Mouse (Mus musculus): ENCODE results near the gene Glis3. TPM values are rescaled to one million over a fixed set of nuclear protein-coding genes. Genes with fewer than 3 reads are reported as not detected.

Glis3 gene
- total and polyA plus RNA-seq, 3 experiments, result not detected

DNA sequence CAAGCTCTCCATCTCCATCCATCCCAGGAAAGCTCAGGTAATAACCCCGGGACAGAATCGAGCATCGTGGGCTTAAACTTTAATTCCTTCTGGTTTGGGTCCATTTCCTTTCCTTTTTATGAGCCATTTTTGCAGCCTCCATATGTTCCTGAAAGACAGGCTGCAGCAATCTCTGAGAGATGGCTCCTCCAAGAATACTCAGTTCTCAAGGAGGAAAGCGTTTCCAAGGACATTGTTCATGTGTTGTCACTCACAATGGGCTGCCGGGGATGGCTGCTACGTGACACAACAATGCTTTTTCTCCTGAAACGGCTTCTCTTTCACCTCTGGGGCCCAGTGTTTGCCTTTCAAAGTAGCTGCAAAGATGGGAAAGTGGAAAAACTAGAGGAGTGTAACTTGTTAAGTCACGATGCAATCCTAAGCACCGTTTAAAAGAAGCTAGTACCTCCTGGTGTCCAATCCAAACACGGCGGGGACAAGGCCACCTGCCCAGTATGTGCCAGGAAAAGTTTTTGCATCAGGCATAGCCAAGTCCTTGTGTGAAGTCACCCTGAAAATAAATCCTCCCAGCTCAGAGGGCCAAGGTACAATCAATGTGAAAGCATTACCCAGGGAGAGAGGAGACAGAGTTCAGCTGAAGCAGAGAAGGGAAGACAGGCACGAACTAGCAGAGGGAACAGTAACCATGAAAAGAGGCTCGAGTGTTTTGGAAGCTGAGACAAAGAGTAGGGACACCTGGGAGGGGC is 332.6 kb downstream of the Glis3 start:
- no peak overlapping the region for H3K4me3 ChIP-seq (ENCODE audit: control insufficient read depth in 1 of 2, insufficient read depth in 1 of 2, low read depth in 2 of 2, low read length in 2 of 2)
- no peaks in the 10 kb centered on the region for H3K27me3 ChIP-seq (ENCODE audit: control insufficient read depth in 1 of 2, insufficient read depth in 2 of 2, low read length in 2 of 2)
- H3K27ac ChIP-seq (ENCODE audit: control insufficient read depth, low read depth, low read length), result no peak overlapping the region
- H3K79me2 ChIP-seq (ENCODE audit: control insufficient read depth, insufficient read depth, low read length, poor library complexity), result no peaks in the 10 kb centered on the region
- DNase-seq (ENCODE audit: low read depth, low spot score), result no peak
- H3K9ac ChIP-seq (ENCODE audit: control insufficient read depth, low read depth, low read length, poor library complexity, severe bottlenecking), result no peak overlapping the region
- TF ChIP-seq EP300 (IDR thresholded peaks at IDR 0.05; ENCODE audit: low read depth in 1 of 2, low read length in 2 of 2), result no peak
- TF ChIP-seq GABPA (IDR thresholded peaks at IDR 0.05; ENCODE audit: low read depth, low read length), result no peak
- TF ChIP-seq TAL1 (IDR thresholded peaks at IDR 0.05; ENCODE audit: low read length), result no peak
- TF ChIP-seq ZMIZ1 (IDR thresholded peaks at IDR 0.05; ENCODE audit: low read depth, low read length), result no peak
- no peak for TF ChIP-seq JUND (IDR thresholded peaks at IDR 0.05; ENCODE audit: low read depth, low read length)
- TF ChIP-seq USF2 (IDR thresholded peaks at IDR 0.05; ENCODE audit: borderline replicate concordance in 1 of 2, insufficient read depth in 1 of 2, low read depth in 1 of 2, low read length in 2 of 2), result no peak
- TF ChIP-seq MAX (IDR thresholded peaks at IDR 0.05; ENCODE audit: low read length), result no peak
- TF ChIP-seq GATA1 (IDR thresholded peaks at IDR 0.05; ENCODE audit: low read depth, low read length), result no peak
- no peak for TF ChIP-seq POLR2AphosphoS2 (IDR thresholded peaks at IDR 0.05; ENCODE audit: low read length)
- no peak for TF ChIP-seq NELFE (IDR thresholded peaks at IDR 0.05; ENCODE audit: low read depth, low read length)
- no peak for TF ChIP-seq MYB (IDR thresholded peaks at IDR 0.05; ENCODE audit: low read depth, low read length)
- no peak for TF ChIP-seq KAT2A (conservative IDR thresholded peaks at IDR 0.05; ENCODE audit: low read depth, low read length)
- no peak for TF ChIP-seq TBP (IDR thresholded peaks at IDR 0.05; ENCODE audit: low read depth, low read length)
- H3K9me3 ChIP-seq (replicated peaks; ENCODE audit: insufficient read depth, low read length), result no peaks in the 10 kb centered on the region
- no peaks in the 10 kb centered on the region for H3K4me1 ChIP-seq (ENCODE audit: control insufficient read depth in 1 of 2, insufficient read depth in 2 of 2, low read length in 2 of 2)
- no peaks in the 10 kb centered on the region for H3K36me3 ChIP-seq (ENCODE audit: control insufficient read depth in 1 of 2, insufficient read depth in 2 of 2, low read length in 2 of 2)

DNA sequence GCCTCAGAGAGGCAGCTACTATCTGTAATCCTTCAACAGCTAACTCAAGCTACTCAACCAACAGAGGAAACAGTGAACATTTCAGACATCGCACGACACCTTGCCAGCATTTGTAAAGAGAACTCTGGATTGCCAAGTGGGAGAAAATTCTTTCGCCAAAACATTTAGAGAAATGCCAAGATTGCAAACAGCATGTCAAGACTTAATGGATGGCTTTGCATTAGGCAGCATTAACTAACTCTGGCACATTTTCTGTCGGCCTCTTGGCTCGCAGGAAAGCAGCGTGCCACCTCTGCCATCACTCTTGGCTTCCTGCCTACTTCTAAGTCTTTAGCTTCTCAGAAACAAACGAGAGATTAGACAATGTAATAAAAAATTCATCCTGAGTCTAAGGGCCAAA is 336.2 kb downstream of the Glis3 start:
- Histone ChIP-seq H3K79me2 (ENCODE audit: control insufficient read depth, insufficient read depth, low read length, poor library complexity) (no peaks in the 10 kb centered on the region), H3K27ac (ENCODE audit: control insufficient read depth, low read depth, low read length) (no peak overlapping the region), H3K4me3 (ENCODE audit: control insufficient read depth in 1 of 2, insufficient read depth in 1 of 2, low read depth in 2 of 2, low read length in 2 of 2) (no peak overlapping the region), H3K9ac (ENCODE audit: control insufficient read depth, low read depth, low read length, poor library complexity, severe bottlenecking) (no peak overlapping the region), H3K36me3 (ENCODE audit: control insufficient read depth in 1 of 2, insufficient read depth in 2 of 2, low read length in 2 of 2) (no peaks in the 10 kb centered on the region), H3K27me3 (ENCODE audit: control insufficient read depth in 1 of 2, insufficient read depth in 2 of 2, low read length in 2 of 2) (no peaks in the 10 kb centered on the region), H3K4me1 (ENCODE audit: control insufficient read depth in 1 of 2, insufficient read depth in 2 of 2, low read length in 2 of 2) (no peaks in the 10 kb centered on the region), H3K9me3 (replicated peaks; ENCODE audit: insufficient read depth, low read length) (no peaks in the 10 kb centered on the region)
- TF ChIP-seq CHD2 (IDR thresholded peaks at IDR 0.05; ENCODE audit: low read length) (no peak), GATA1 (IDR thresholded peaks at IDR 0.05; ENCODE audit: low read depth, low read length) (no peak), POLR2AphosphoS5 (IDR thresholded peaks at IDR 0.05; ENCODE audit: borderline replicate concordance, low read depth, low read length) (no peak), TBP (IDR thresholded peaks at IDR 0.05; ENCODE audit: low read depth, low read length) (no peak), EP300 (IDR thresholded peaks at IDR 0.05; ENCODE audit: low read depth in 1 of 2, low read length in 2 of 2) (no peak), MYB (IDR thresholded peaks at IDR 0.05; ENCODE audit: low read depth, low read length) (no peak), KAT2A (conservative IDR thresholded peaks at IDR 0.05; ENCODE audit: low read depth, low read length) (no peak), UBTF (IDR thresholded peaks at IDR 0.05; ENCODE audit: borderline replicate concordance, insufficient read depth, low read depth, low read length) (no peak), MXI1 (IDR thresholded peaks at IDR 0.05; ENCODE audit: low read depth, low read length) (no peak), MAX (IDR thresholded peaks at IDR 0.05; ENCODE audit: low read length) (no peak), TAL1 (IDR thresholded peaks at IDR 0.05; ENCODE audit: low read length) (no peak), GABPA (IDR thresholded peaks at IDR 0.05; ENCODE audit: low read depth, low read length) (no peak), ETS1 (IDR thresholded peaks at IDR 0.05; ENCODE audit: low read depth, low read length) (no peak), ZMIZ1 (IDR thresholded peaks at IDR 0.05; ENCODE audit: low read depth, low read length) (no peak), MAZ (IDR thresholded peaks at IDR 0.05; ENCODE audit: low read depth, low read length) (no peak), CTCF (IDR thresholded peaks at IDR 0.05 in 2 of 3, conservative IDR thresholded peaks at IDR 0.05 in 1 of 3; ENCODE audit: control insufficient read depth in 1 of 3, insufficient read depth in 1 of 3, low read depth in 2 of 3, low read length in 3 of 3, poor library complexity in 1 of 3, severe bottlenecking in 1 of 3) (no peak), ZKSCAN1 (IDR thresholded peaks at IDR 0.05; ENCODE audit: low read depth, low read length) (no peak)
- no peak for DNase-seq (ENCODE audit: low read depth, low spot score)

Data from MEL (cell line).